Mouse (Mus musculus) CD4-positive naive resting alpha-beta T cell, adult 76 days (primary cell): ENCODE results near the gene Tmem120b. TPM values are rescaled to one million over a fixed set of nuclear protein-coding genes. Genes with fewer than 3 reads are reported as not detected.

Experiments
- total RNA-seq: library from RNA; stranded (reverse); gene quantifications from one replicate; pipeline ENCODE4 v1.2.4, GENCODE M21; 2023

Gene Tmem120b
- total RNA-seq: 7.9 TPM

DNA sequence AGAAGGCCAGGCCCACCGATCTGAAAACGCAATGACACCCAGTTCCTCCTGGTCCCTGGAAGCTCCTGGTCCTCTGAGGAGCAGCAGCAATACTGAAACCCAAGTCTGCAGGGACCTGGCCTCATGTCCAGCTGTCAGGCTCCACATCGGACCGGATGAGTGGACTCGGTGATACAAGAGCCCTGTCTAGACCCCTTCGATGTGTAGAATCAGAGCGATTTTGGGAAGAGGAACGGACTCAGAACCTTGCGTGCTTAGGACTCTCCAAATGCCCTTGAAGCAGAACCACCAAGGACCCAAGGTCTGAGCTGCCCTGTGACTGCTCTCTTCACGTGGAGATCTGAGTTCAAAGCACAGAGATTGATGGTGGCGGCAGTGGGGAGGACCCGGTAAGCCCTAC is at the start of gene Tmem120b:
Gene Tmem120b (plus strand): TSS at position 301 of the 400 bp plus-strand sequence.

GRCm38 (mm10) chr5:123046916-123047315 is 21.3 kb upstream of the Tmem120b start, which contains the start of gene Morn3:
Gene Morn3 (minus strand): TSS chr5:123047016.

DNA sequence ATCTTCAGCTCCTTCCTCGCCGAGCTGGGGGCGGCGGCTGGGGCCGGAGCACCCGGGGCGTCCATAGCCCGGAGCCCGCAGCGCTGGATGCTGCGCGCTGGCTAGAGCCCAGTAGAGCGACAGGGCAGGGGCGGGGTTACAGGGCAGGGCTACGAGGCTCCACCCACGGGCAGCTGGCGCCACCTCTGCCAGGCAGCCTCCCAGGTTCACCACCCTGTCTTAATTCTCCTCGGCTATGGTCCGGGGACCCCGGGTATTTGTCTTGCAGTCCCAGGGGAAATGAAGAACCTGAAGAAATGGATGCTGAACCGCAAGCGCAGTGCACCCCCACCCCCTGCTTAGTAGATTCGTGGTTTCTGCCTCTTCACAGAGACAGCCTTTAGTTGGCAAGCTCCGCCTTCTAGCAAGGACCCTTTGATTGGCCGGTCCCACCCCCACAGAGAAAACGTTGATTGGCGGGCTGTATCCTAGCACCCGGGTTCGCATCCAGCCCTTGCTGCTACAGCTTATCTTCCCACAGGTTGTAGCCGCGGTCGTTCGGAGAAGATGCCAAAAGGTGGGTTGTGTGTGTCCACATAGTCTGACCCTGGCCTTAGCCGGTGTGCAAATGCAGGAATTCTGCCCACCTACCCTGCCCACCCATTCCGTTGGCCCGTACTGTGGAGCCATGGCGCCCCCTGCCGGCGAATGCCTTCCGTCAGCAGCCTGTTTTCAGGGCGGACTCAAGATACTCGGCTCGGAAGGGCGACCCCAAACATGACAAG is 64.3 kb downstream of the Tmem120b start, which contains the start of gene Rhof:
Gene Rhof (minus strand): TSS at position 385 of the 764 bp plus-strand sequence.

DNA sequence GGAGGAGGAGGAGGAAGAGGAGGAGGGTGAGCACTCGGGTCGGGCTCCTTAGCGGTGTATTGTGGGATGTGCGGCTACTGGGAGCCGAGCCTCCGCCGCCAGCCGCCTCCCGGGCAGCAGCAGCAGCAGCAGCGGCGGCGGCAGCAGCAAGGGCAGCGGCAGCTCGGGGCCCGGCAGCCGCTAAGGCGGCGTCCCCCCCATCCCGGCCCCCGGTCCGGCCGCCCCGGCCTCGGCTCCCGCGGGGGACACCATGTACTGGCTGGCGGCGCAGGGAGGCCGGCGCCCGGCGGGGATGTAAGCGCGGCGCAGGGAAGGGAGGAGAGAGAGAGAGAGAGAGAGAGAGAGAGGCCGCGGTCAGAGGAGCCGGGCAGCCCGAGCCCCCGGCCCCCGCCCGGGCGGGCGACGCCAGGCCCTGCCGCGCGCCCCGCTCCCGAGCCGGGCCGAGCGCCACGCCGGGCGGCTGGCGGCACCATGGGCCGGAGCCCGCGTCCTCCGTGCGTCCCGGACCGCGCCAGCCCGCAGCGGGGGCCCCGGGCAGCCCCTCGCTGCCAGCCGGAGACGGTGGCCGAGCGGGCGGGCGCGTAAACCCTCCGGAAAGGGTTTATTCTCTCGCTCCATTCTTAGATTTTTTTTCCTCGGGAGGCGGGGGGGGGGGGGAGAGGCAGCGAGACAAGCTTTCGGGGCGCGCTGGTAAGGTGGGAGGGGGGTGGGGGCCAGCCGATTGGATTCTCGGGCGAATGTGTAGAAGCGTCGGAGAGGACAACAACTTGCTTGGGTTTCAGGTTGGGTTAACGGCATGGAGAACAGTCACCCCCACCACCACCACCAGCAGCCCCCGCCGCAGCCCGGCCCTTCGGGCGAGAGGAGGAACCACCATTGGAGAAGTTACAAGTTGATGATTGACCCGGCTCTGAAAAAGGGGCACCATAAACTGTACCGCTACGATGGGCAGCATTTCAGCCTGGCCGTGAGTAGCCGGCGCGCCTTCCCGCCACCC is 74.2 kb downstream of the Tmem120b start, which contains the start of gene Setd1b:
Gene Setd1b (plus strand): TSS at position 33 of the 997 bp plus-strand sequence.

Other genes with a start within 250 kb of the Tmem120b start
- 238 TPM for gene Anapc5, start 247.1 kb upstream of the Tmem120b start, total RNA-seq
- 28.2 TPM for gene Rnf34, start 218.4 kb upstream of the Tmem120b start, total RNA-seq
- 87.6 TPM for gene Kdm2b, start 78.6 kb upstream of the Tmem120b start, total RNA-seq
- gene Orai1, start 53.3 kb upstream of the Tmem120b start, total RNA-seq: 85.6 TPM
- not detected for gene Morn3, start 21.4 kb upstream of the Tmem120b start, total RNA-seq
- gene Rhof, start 64.3 kb downstream of the Tmem120b start, total RNA-seq: 69.0 TPM
- 97.1 TPM for gene Setd1b, start 73.8 kb downstream of the Tmem120b start, total RNA-seq
- 28.8 TPM for gene Psmd9, start 101.0 kb downstream of the Tmem120b start, total RNA-seq
- not detected for gene Hpd, start 114.3 kb downstream of the Tmem120b start, total RNA-seq
- 1.9 TPM for gene Wdr66, start 183.7 kb downstream of the Tmem120b start, total RNA-seq